In genomic region chr1:152439408-152439807, GRCm38 (mm10) we compare ENCODE assay signal across 29 mouse cellular contexts. TPM values are rescaled to one million over a fixed set of nuclear protein-coding genes. Genes with fewer than 3 reads are reported as not detected.
DNase-seq lines count a peak whose midpoint lies in the region; ATAC-seq and TF ChIP-seq lines count a peak whose summit lies in the region.
"Had no signal": no experiment of that assay in that cellular context is flagged by ENCODE, and none has a peak within 500 bp of the region (broad histone marks: within the 10 kb centered on the region; RNA-seq: fewer than 3 reads in every experiment).

No protein-coding gene starts in this region.

- no peak for DNase-seq in frontal cortex, postnatal 36 days (ENCODE audit: low spot score in 2 of 2)
- peak; percentile 50 to 55 for DNase-seq in lung, adult 18-20 months
- no peak for DNase-seq in lung, adult 2 months
- DNase-seq in Muller cell, postnatal 12 days (ENCODE audit: inconsistent ontology term), result peak; percentile 73
- DNase-seq in lung, postnatal 10 days, result peak; percentile 30
- no peak for DNase-seq in urinary bladder, postnatal 10 days (ENCODE audit: low spot score)
- no peak for DNase-seq in urinary bladder, adult 2 months (ENCODE audit: low spot score)
- DNase-seq: adrenal gland, postnatal 10 days; B cell, adult 2 months; cerebellum, adult 18-20 months; cerebellum, postnatal 25 days; heart, postnatal 10 days; kidney, adult 2 months; kidney, postnatal 4 days; left cerebral cortex, postnatal 4 days; liver, embryonic 13.5 days; lung, embryonic 14.5 days; right cerebral cortex, postnatal 4 days; thymus, adult 18-20 months; thymus, postnatal 25 days had no signal

- TF ChIP-seq CTCF in lung, adult 2 months (IDR thresholded peaks at IDR 0.05; ENCODE audit: insufficient read depth, low read length), result no peak

- H3K4me1 ChIP-seq in lung, adult 2 months (ENCODE audit: control insufficient read depth, insufficient read depth, low read length), result no peaks in the 10 kb centered on the region
- H3K4me1 ChIP-seq: embryonic facial prominence, embryonic 10.5 days; embryonic facial prominence, embryonic 15.5 days; intestine, embryonic 15.5 days; liver, embryonic 13.5 days; neural tube, embryonic 13.5 days had no signal

- no peak for TF ChIP-seq POLR2A in lung, adult 2 months (IDR thresholded peaks at IDR 0.05; ENCODE audit: borderline replicate concordance, extremely low read depth, low read depth, low read length)

- 35% methylated on average over 4 of the region's 4 CpGs for WGBS in lung, adult 2 months

- H3K4me3 ChIP-seq in lung, adult 2 months (replicated peaks; ENCODE audit: extremely low read depth, low read depth, low read length), result no peak overlapping the region
- H3K4me3 ChIP-seq: embryonic facial prominence, embryonic 10.5 days; embryonic facial prominence, embryonic 15.5 days; forebrain, embryonic 15.5 days; heart, embryonic 10.5 days; intestine, embryonic 15.5 days; liver, embryonic 13.5 days; myocyte; neural tube, embryonic 13.5 days had no signal

- ATAC-seq in frontal cortex, adult (ENCODE audit: low TSS enrichment), result peak; percentile 62; the same call in 1 of the 2 replicates
- ATAC-seq: forebrain, embryonic 15.5 days; intestine, embryonic 15.5 days; midbrain, embryonic 16.5 days had no signal

RNA-seq across cellular contexts. Expression of gene Colgalt2, which starts 39.8 kb away (rescaled TPM):
- polyA plus RNA-seq in lung, adult 2 months (2012; rRNA removed), result 12.8 and 17.3 TPM in 2 replicates
- polyA plus RNA-seq in urinary bladder, adult 2 months (2012; rRNA removed), result 1.5 TPM in 2 replicates
- polyA plus RNA-seq: myocyte had no signal

RNA-seq across cellular contexts. Expression of gene Tsen15, which starts 52.9 kb away (rescaled TPM):
- polyA plus RNA-seq in lung, adult 2 months (2012; rRNA removed), result 10.6 and 12.7 TPM in 2 replicates
- 25.9 and 30.1 TPM in 2 replicates for polyA plus RNA-seq in urinary bladder, adult 2 months (2012; rRNA removed)

Comparison
In these comparisons a context has a peak if more than half of its experiments do, and no peak if none do; other contexts are left out.
1. DNase-seq: peak in lung, adult 18-20 months (2 of 2), Muller cell, postnatal 12 days (single experiment) and lung, postnatal 10 days (single experiment); none in frontal cortex, postnatal 36 days (0 of 2), lung, adult 2 months (single experiment), urinary bladder, postnatal 10 days (single experiment) and urinary bladder, adult 2 months (single experiment).